Mouse (Mus musculus) liver, embryonic 14.5 days (tissue): Measurements from ENCODE around the gene Rora.

Experiments
- CTCF ChIP-seq: IDR thresholded peaks from 2 replicates; pipeline ENCODE4 v1.5.1; 2016; ENCODE audit warnings: antibody characterized with exemption, low read depth, control low read depth
- EP300 ChIP-seq: IDR thresholded peaks from 2 replicates; pipeline ENCODE4 v1.6.1; 2016; ENCODE audit warnings: antibody characterized with exemption, low read depth

DNA sequence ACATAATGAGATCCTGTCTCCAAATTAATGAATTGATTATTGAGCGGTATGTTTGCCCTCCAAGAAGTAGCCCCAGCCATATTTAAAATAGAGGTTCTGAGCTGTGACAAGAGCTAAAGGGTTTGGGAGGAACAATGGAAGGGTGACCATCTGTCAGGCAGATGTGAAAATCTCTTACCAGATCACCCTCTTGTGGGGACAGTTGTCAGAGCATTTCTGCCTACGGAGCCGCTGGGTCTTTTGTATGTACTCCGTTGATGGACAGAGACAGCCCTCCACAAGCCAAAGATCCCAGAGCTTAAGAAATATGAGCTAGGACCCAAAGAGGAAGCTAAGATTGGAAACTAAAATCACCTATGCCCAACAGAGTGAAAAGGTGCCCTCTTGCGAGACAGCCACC, 322.6 kb downstream of the Rora start:
- TF ChIP-seq CTCF (no peak), EP300 (no peak)
